ENCODE assay signal across 19 mouse cellular contexts in genomic region chr3:100463959-100464265, GRCm38 (mm10). TPM values are rescaled to one million over a fixed set of nuclear protein-coding genes. Genes with fewer than 3 reads are reported as not detected.
DNase-seq lines count a peak whose midpoint lies in the region; ATAC-seq lines count a peak whose summit lies in the region.
"Had no signal": no experiment of that assay in that cellular context is flagged by ENCODE, and none has a peak within 500 bp of the region (broad histone marks: within the 10 kb centered on the region; RNA-seq: fewer than 3 reads in every experiment).

No protein-coding gene starts in this region.

- no peak overlapping the region for H3K9ac ChIP-seq in heart, embryonic 16.5 days (ENCODE audit: low read length)
- no peak overlapping the region for H3K9ac ChIP-seq in lung, embryonic 16.5 days (ENCODE audit: low read length)
- H3K9ac ChIP-seq: hindbrain, embryonic 13.5 days; liver, embryonic 15.5 days; neural tube, embryonic 12.5 days had no signal

- no peak overlapping the region; the same call in 1 of the 2 replicates for H3K27ac ChIP-seq in heart, embryonic 10.5 days
- H3K27ac ChIP-seq in heart, embryonic 16.5 days (ENCODE audit: low read length) = no peak overlapping the region
- H3K27ac ChIP-seq in lung, embryonic 16.5 days (ENCODE audit: low read length) = 0 out of 2 replicates have a peak overlapping the region, but pooled peaks have one; percentile 57
- H3K27ac ChIP-seq: left cerebral cortex, adult 2 months; liver, embryonic 15.5 days; neural tube, embryonic 12.5 days had no signal

- intact Hi-C loops in heart, postnatal 25 days (cut with DNase I) = no loop called here
- intact Hi-C loops in heart, postnatal 10 days (cut with DNase I) = no loop called here

- H3K4me3 ChIP-seq in heart, embryonic 10.5 days = peak overlapping the region; percentile 28
- H3K4me3 ChIP-seq in heart, embryonic 16.5 days (ENCODE audit: low read length) = no peak overlapping the region
- H3K4me3 ChIP-seq in lung, embryonic 16.5 days (ENCODE audit: low read length) = no peak overlapping the region
- H3K4me3 ChIP-seq: hindbrain, embryonic 13.5 days; left cerebral cortex, adult 2 months; liver, embryonic 15.5 days; megakaryocyte, embryonic 14.5 days; neural tube, embryonic 12.5 days had no signal

- no peaks in the 10 kb centered on the region for H3K9me3 ChIP-seq in heart, embryonic 10.5 days
- no peaks in the 10 kb centered on the region for H3K9me3 ChIP-seq in heart, embryonic 16.5 days (replicated peaks; ENCODE audit: control insufficient read depth, low read length)
- no peaks in the 10 kb centered on the region for H3K9me3 ChIP-seq in lung, embryonic 16.5 days (ENCODE audit: control insufficient read depth, low read length)
- H3K9me3 ChIP-seq: hindbrain, embryonic 13.5 days; liver, embryonic 15.5 days; megakaryocyte, embryonic 14.5 days; neural tube, embryonic 12.5 days had no signal

- peaks cover 18% of the 10 kb centered on the region for H3K4me1 ChIP-seq in heart, embryonic 10.5 days
- peaks cover 14% of the 10 kb centered on the region for H3K4me1 ChIP-seq in heart, embryonic 16.5 days (ENCODE audit: control insufficient read depth, insufficient read depth, low read length)
- peaks cover 6% of the 10 kb centered on the region; the same call in 1 of the 2 replicates for H3K4me1 ChIP-seq in lung, embryonic 16.5 days (replicated peaks; ENCODE audit: control insufficient read depth, insufficient read depth, low read length)

- 58% methylated on average over 2 of the region's 2 CpGs for WGBS in heart, embryonic 10.5 days
- WGBS in heart, embryonic 16.5 days = 50% methylated on average over 2 of the region's 2 CpGs
- WGBS in lung, embryonic 16.5 days = 36% methylated on average over 2 of the region's 2 CpGs

- DNase-seq in heart, embryonic 10.5 days (ENCODE audit: low spot score) = no peak
- no peak for DNase-seq in heart, postnatal 25 days (ENCODE audit: low spot score)
- no peak for DNase-seq in heart, postnatal 10 days
- DNase-seq in lung, adult 18-20 months = no peak
- no peak for DNase-seq in B cell, adult 2 months
- DNase-seq: adrenal gland, adult 2 months; cerebellum, adult 11-12 months; gastrocnemius, postnatal 25 days; heart, adult 18-20 months; liver; right cerebral cortex, postnatal 14 days had no signal

- H3K36me3 ChIP-seq in heart, embryonic 10.5 days = no peaks in the 10 kb centered on the region
- no peaks in the 10 kb centered on the region for H3K36me3 ChIP-seq in heart, embryonic 16.5 days (ENCODE audit: control insufficient read depth, insufficient read depth)
- H3K36me3 ChIP-seq in lung, embryonic 16.5 days (ENCODE audit: control insufficient read depth, insufficient read depth, low read length) = no peaks in the 10 kb centered on the region
- H3K36me3 ChIP-seq: hindbrain, embryonic 13.5 days; neural tube, embryonic 12.5 days had no signal

- ATAC-seq in heart, embryonic 16.5 days (replicated peaks; ENCODE audit: extremely low read depth, insufficient read depth, low FRiP score) = no peak; the same call in 1 of the 2 replicates
- ATAC-seq in lung, embryonic 16.5 days (ENCODE audit: low read depth) = peak; percentile 22; the same call in 1 of the 2 replicates
- ATAC-seq: inflammation-experienced regulatory T-cells, adult 6 months had no signal

- H3K4me2 ChIP-seq in heart, embryonic 16.5 days (ENCODE audit: low read depth, low read length) = peak overlapping the region; percentile 38
- no peak overlapping the region for H3K4me2 ChIP-seq in lung, embryonic 16.5 days (ENCODE audit: low read depth, low read length)
- H3K4me2 ChIP-seq: hindbrain, embryonic 13.5 days; liver, embryonic 15.5 days; neural tube, embryonic 12.5 days had no signal

- H3K27me3 ChIP-seq in heart, embryonic 10.5 days (ENCODE audit: insufficient read depth, poor library complexity, severe bottlenecking) = no peaks in the 10 kb centered on the region
- no peaks in the 10 kb centered on the region for H3K27me3 ChIP-seq in heart, embryonic 16.5 days (ENCODE audit: control insufficient read depth, insufficient read depth, low read length)
- no peaks in the 10 kb centered on the region for H3K27me3 ChIP-seq in lung, embryonic 16.5 days (ENCODE audit: control insufficient read depth, insufficient read depth, low read depth, low read length)
- H3K27me3 ChIP-seq: hindbrain, embryonic 13.5 days; liver, embryonic 15.5 days; neural tube, embryonic 12.5 days had no signal

RNA-seq across cellular contexts. Expression of gene Tent5c, which starts 25.2 kb away (rescaled TPM):
- polyA plus RNA-seq in heart, embryonic 10.5 days (2016; fragmentation: Nextera tagmentation; extraction: Ambion mirVana) = 4.1 and 5.0 TPM in 2 replicates
- total RNA-seq in heart, postnatal 25 days (2021) = 10 to 100 TPM; 28.5 to 62.1 TPM
- 21.5 and 22.6 TPM in 2 replicates for polyA plus RNA-seq in heart, embryonic 16.5 days (2015; fragmentation: Nextera tagmentation; extraction: Ambion mirVana)
- 10 to 100 TPM; 20.8 to 44.2 TPM for total RNA-seq in heart, postnatal 10 days (2021)
- polyA plus RNA-seq in lung, embryonic 16.5 days (2015; fragmentation: Nextera tagmentation; extraction: Ambion mirVana) = 13.2 and 15.9 TPM in 2 replicates
